Mouse (Mus musculus) heart, embryonic 16.5 days (tissue): ENCODE data around the gene Spns3. TPM values are rescaled to one million over a fixed set of nuclear protein-coding genes. Genes with fewer than 3 reads are reported as not detected.

Experiments used
- ATAC-seq: fragments of 200-750 bp; cut with Nextera tagmentation; replicated peaks from 2 replicates; pipeline ENCODE4 v1.8.0; 2017; ENCODE audit warnings: moderate number of reproducible peaks; ENCODE audit not compliant: insufficient read depth, low FRiP score; ENCODE audit errors: extremely low read depth
- H3K27ac ChIP-seq: fragments of 300-500 bp; sonication (generic); 2 replicates; pipeline ENCODE4 v1.5.1; 2014; ENCODE audit warnings: mild to moderate bottlenecking, low read length, control low read depth, moderate library complexity
- H3K27me3 ChIP-seq: fragments of 300-500 bp; sonication (generic); 2 replicates; pipeline ENCODE4 v1.6.1; 2014; ENCODE audit warnings: low read length, mixed read lengths; ENCODE audit not compliant: control insufficient read depth, insufficient read depth
- H3K36me3 ChIP-seq: fragments of 300-500 bp; sonication (generic); 2 replicates; pipeline ENCODE4 v1.6.1; 2014; ENCODE audit not compliant: control insufficient read depth, insufficient read depth
- H3K4me1 ChIP-seq: fragments of 300-500 bp; sonication (generic); 2 replicates; pipeline ENCODE4 v1.6.1; 2014; ENCODE audit warnings: low read length, mixed read lengths; ENCODE audit not compliant: control insufficient read depth, insufficient read depth
- H3K4me2 ChIP-seq: fragments of 300-500 bp; sonication (generic); 2 replicates; pipeline ENCODE4 v1.6.1; 2014; ENCODE audit warnings: low read depth, mild to moderate bottlenecking, control low read depth, low read length
- H3K4me3 ChIP-seq: fragments of 300-500 bp; sonication (generic); 2 replicates; pipeline ENCODE4 v1.5.1; 2014; ENCODE audit warnings: mild to moderate bottlenecking, control low read depth, low read length
- H3K9ac ChIP-seq: fragments of 300-500 bp; sonication (generic); 2 replicates; pipeline ENCODE4 v1.6.1; 2014; ENCODE audit warnings: low read length, control low read depth
- H3K9me3 ChIP-seq: fragments of 300-500 bp; sonication (generic); replicated peaks from 2 replicates; pipeline ENCODE4 v1.6.1; 2016; ENCODE audit warnings: low read length; ENCODE audit not compliant: control insufficient read depth
- WGBS: fragments of 180-500 bp; shearing (Covaris S2); extraction: QIAGEN DNeasy Blood & Tissue Kit; methylation state at CpG from one replicate; pipeline ENCODE4 v1.1.7; 2014; 5-methylcytosine and 5-hydroxymethylcytosine counted together
- polyA plus RNA-seq: library from polyadenylated mRNA; unstranded; fragments of >200 nt; fragmentation: Nextera tagmentation; extraction: Ambion mirVana; gene quantifications from 2 replicates; pipeline ENCODE4 v1.2.1, GENCODE M21; 2015

Gene Spns3
- polyA plus RNA-seq, 1 experiment from 2014 or later = 1.0 TPM

DNA sequence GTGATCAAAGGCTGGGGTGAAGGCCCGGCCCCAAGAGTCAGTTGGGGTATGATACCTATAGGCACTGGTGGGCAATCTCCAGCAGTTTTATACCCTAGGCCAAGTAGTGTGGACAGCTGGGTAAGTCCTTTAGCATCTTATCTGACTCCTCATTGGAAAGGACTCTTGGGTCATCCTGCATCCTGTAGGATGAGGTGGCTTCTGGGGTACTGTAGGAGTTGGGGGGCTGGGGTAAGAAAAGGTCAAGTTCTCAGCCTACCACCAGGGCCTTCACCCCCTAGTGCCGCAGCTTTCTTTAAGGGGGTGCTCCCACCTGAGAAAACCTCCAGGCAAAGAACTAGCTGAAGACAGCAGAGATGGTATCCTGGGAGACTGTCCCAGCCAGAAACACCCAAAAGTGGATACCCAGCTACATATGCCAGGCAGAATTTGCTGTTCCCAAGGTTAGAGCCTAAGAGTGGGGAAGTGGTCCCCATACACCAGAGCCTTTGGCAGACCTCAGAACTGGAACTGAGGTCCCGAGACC lies 98.1 kb downstream of the Spns3 start:
- Histone ChIP-seq H3K4me1 (no peaks in the 10 kb centered on the region), H3K27ac (no peak overlapping the region), H3K4me3 (no peak overlapping the region), H3K9me3 (no peaks in the 10 kb centered on the region), H3K27me3 (no peaks in the 10 kb centered on the region), H3K36me3 (peaks cover 54% of the 10 kb centered on the region), H3K9ac (no peak overlapping the region), H3K4me2 (no peak overlapping the region)
- ATAC-seq = no peak
- WGBS = 81% methylated on average over 3 of the region's 3 CpGs

- H3K27me3 ChIP-seq = no peaks in the 10 kb centered on the region
- no peaks in the 10 kb centered on the region for H3K9me3 ChIP-seq
- peaks cover 97% of the 10 kb centered on the region for H3K36me3 ChIP-seq
- 66% methylated on average over 8 of the region's 8 CpGs for WGBS
- H3K4me1 ChIP-seq = peaks cover under 1% of the 10 kb centered on the region
- no peak overlapping the region for H3K9ac ChIP-seq
- H3K4me3 ChIP-seq = no peak overlapping the region
- no peak overlapping the region for H3K27ac ChIP-seq
- no peak overlapping the region for H3K4me2 ChIP-seq
- ATAC-seq = no peak
Measured at GRCm38 (mm10) chr11:72447475-72447874, 102.8 kb downstream of the Spns3 start.

DNA sequence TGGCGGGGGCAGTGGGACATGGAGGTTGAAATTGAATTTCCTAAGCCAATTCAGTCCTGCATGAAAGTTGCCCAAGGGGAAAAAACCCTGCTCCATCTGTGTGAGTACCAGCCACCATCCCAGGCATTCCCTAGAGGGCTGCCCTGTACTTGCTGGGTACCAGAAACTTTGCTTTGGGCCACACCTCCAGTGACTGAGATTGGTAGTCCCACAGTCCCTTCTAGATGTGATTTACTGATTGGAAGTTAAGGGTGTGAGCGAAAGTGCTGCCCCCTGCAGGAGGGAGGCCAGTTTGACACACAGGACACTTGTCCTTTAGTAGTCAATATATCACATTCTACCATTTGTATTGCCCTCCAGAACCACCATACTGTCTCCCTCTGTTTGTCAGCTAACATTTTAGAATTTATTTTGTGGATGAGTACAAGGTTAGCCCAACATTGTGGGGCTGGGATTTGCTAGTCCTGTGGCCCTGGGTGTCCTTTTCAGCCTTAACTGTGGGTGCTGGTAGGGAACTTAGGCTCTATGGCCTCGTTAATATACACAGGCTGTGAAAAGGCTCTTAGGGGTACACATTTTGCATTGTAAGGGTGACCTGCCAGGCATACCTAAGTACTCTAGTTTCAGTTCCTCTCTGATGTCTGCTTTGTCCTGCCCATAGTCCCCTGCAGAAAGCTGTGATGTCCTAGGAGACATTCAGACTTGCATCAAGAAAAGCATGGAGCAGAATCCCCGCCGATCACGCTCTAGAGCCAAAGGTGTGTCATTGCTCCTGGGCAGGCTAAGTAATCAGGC lies 103.8 kb downstream of the Spns3 start:
- 91% methylated on average over 6 of the region's 6 CpGs for WGBS
- Histone ChIP-seq H3K36me3 (peaks cover 87% of the 10 kb centered on the region), H3K4me3 (no peak overlapping the region), H3K27me3 (no peaks in the 10 kb centered on the region), H3K4me1 (peaks cover 9% of the 10 kb centered on the region), H3K27ac (no peak overlapping the region), H3K9ac (no peak overlapping the region), H3K9me3 (no peaks in the 10 kb centered on the region), H3K4me2 (no peak overlapping the region)
- ATAC-seq = no peak

Other genes starting within 250 kb of the Spns3 start
- 8.5 and 14.4 TPM in 2 replicates for gene Xaf1, start 248.9 kb downstream of the Spns3 start, polyA plus RNA-seq
- not detected in 2 replicates for gene Fbxo39, start 236.1 kb downstream of the Spns3 start, polyA plus RNA-seq
- 1.7 and 2.5 TPM in 2 replicates for gene Tekt1, start 188.1 kb downstream of the Spns3 start, polyA plus RNA-seq
- gene Smtnl2, start 138.8 kb downstream of the Spns3 start, polyA plus RNA-seq = 115 and 121 TPM in 2 replicates
- gene Ggt6, start 115.0 kb downstream of the Spns3 start, polyA plus RNA-seq = 0.17 TPM in 1 of 2 replicates, not detected in the other
- gene Mybbp1a, start 109.2 kb downstream of the Spns3 start, polyA plus RNA-seq = 70.2 and 81.8 TPM in 2 replicates
- 1.8 and 3.6 TPM in 2 replicates for gene Spns2, start 60.6 kb downstream of the Spns3 start, polyA plus RNA-seq
- 59.2 and 67.2 TPM in 2 replicates for gene Ube2g1, start 56.8 kb upstream of the Spns3 start, polyA plus RNA-seq
- gene Ankfy1, start 139.5 kb upstream of the Spns3 start, polyA plus RNA-seq = 16.1 and 17.9 TPM in 2 replicates
- 7.9 and 8.3 TPM in 2 replicates for gene Cyb5d2, start 245.6 kb upstream of the Spns3 start, polyA plus RNA-seq
- gene Zzef1, start 245.7 kb upstream of the Spns3 start, polyA plus RNA-seq = 7.8 and 8.7 TPM in 2 replicates